Mouse (Mus musculus) neural tube, embryonic 15.5 days (tissue): ENCODE measurements around the gene Gm11238. TPM values are rescaled to one million over a fixed set of nuclear protein-coding genes. Genes with fewer than 3 reads are reported as not detected.
A peak's percentile ranks its signal among the peaks of the same experiment; 100 is the strongest.
"Not testable (repeated sequence)": the region's sequence is repeated elsewhere in the genome, so short reads cannot be mapped to it uniquely, and the experiment has no call there.

Experiments used
- ATAC-seq: fragments of 200-750 bp; cut with Nextera tagmentation; 2 replicates; pipeline ENCODE4 v1.8.0; 2017; ENCODE audit warnings: mild to moderate bottlenecking, moderate TSS enrichment, moderate library complexity; ENCODE audit not compliant: low FRiP score
- H3K27ac ChIP-seq: fragments of 300-500 bp; sonication (generic); replicated peaks from 2 replicates; pipeline ENCODE4 v1.5.1; 2015; ENCODE audit warnings: mild to moderate bottlenecking, inconsistent platforms
- H3K27me3 ChIP-seq: fragments of 300-500 bp; sonication (generic); replicated peaks from 2 replicates; pipeline ENCODE4 v1.6.1; 2015; ENCODE audit warnings: inconsistent platforms
- H3K36me3 ChIP-seq: fragments of 300-500 bp; sonication (generic); 2 replicates; pipeline ENCODE4 v1.6.1; 2015; ENCODE audit warnings: inconsistent platforms
- H3K4me1 ChIP-seq: fragments of 300-500 bp; sonication (generic); 2 replicates; pipeline ENCODE4 v1.6.1; 2015; ENCODE audit warnings: inconsistent platforms
- H3K4me2 ChIP-seq: fragments of 300-500 bp; sonication (generic); 2 replicates; pipeline ENCODE4 v1.6.1; 2015; ENCODE audit warnings: inconsistent platforms, mild to moderate bottlenecking, moderate library complexity
- H3K4me3 ChIP-seq: fragments of 300-500 bp; sonication (generic); replicated peaks from 2 replicates; pipeline ENCODE4 v1.5.1; 2015; ENCODE audit warnings: mild to moderate bottlenecking, inconsistent platforms
- H3K9ac ChIP-seq: fragments of 300-500 bp; sonication (generic); replicated peaks from 2 replicates; pipeline ENCODE4 v1.6.1; 2015; ENCODE audit warnings: mild to moderate bottlenecking, inconsistent platforms
- H3K9me3 ChIP-seq: fragments of 300-500 bp; sonication (generic); replicated peaks from 2 replicates; pipeline ENCODE4 v1.6.1; 2016; ENCODE audit warnings: inconsistent platforms
- WGBS: fragments of 180-500 bp; shearing (Covaris S2); methylation state at CpG from one replicate; pipeline ENCODE4 v1.1.7; 2015; ENCODE audit warnings: mixed read lengths; 5-methylcytosine and 5-hydroxymethylcytosine counted together
- polyA plus RNA-seq: library from polyadenylated mRNA; unstranded; fragments of >200 nt; fragmentation: Nextera tagmentation; extraction: Ambion mirVana; gene quantifications from 2 replicates; pipeline ENCODE4 v1.2.1, GENCODE M21; 2015

The Gm11238 gene
- polyA plus RNA-seq, result not detected in 2 replicates

DNA sequence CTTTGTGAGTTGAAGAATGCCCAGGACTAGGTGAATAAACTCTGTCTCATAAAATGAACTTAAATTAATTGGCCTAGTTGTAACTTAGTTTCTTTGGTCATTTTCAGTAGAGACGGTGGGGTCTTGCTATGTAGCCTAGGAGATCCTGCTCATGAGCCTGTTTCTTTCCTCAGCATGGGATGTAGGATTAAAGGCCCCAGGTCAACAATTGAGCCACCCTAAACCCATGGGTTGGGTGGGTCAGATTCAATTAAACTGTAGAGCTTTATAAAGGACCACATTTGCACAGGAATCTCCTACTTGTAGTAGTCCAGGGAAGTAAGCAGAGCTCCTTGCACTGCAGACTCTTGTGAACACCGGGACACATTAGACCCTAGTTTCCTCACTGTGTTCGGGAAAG lies at the start of gene Gm11238:
Gm11238 (plus strand) TSS at position 301 of the 400 bp plus-strand sequence.
- H3K27me3 ChIP-seq, H3K4me3 ChIP-seq, H3K4me2 ChIP-seq, H3K9ac ChIP-seq, H3K4me1 ChIP-seq, ATAC-seq, H3K36me3 ChIP-seq, H3K27ac ChIP-seq, H3K9me3 ChIP-seq: not testable (repeated sequence)
- whole genome bisulfite sequencing, result no CpG with 5 or more reads among the region's 3 CpGs

GRCm38 (mm10) chr4:73599248-73599647 lies 8.4 kb upstream of the Gm11238 start:
- 0 out of 2 replicates have a peak, but pooled peaks cover 4% of the 10 kb centered on the region for H3K27me3 ChIP-seq
- WGBS, result 8% methylated on average over 3 of the region's 3 CpGs
- no peak overlapping the region for H3K4me2 ChIP-seq
- no peaks in the 10 kb centered on the region for H3K36me3 ChIP-seq
- no peaks in the 10 kb centered on the region for H3K4me1 ChIP-seq
- peak; percentile 88 for ATAC-seq
- no peak overlapping the region for H3K27ac ChIP-seq
- H3K9ac ChIP-seq, result no peak overlapping the region
- no peaks in the 10 kb centered on the region for H3K9me3 ChIP-seq
- H3K4me3 ChIP-seq, result no peak overlapping the region

DNA sequence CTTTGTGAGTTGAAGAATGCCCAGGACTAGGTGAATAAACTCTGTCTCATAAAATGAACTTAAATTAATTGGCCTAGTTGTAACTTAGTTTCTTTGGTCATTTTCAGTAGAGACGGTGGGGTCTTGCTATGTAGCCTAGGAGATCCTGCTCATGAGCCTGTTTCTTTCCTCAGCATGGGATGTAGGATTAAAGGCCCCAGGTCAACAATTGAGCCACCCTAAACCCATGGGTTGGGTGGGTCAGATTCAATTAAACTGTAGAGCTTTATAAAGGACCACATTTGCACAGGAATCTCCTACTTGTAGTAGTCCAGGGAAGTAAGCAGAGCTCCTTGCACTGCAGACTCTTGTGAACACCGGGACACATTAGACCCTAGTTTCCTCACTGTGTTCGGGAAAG lies 15.0 kb downstream of the Gm11238 start, which contains the start of gene Gm11237:
Gm11237 (plus strand) TSS at position 301 of the 400 bp plus-strand sequence.
- ATAC-seq, H3K4me1 ChIP-seq, H3K4me2 ChIP-seq, H3K9ac ChIP-seq, H3K4me3 ChIP-seq, H3K27me3 ChIP-seq, H3K36me3 ChIP-seq, H3K9me3 ChIP-seq, H3K27ac ChIP-seq: not testable (repeated sequence)
- WGBS, result no CpG with 5 or more reads among the region's 3 CpGs

GRCm38 (mm10) chr4:73637821-73638220 lies 30.1 kb downstream of the Gm11238 start, which contains the start of gene Gm11236:
Gene Gm11236, plus strand, starts transcription at chr4:73638121.
- H3K27ac ChIP-seq, H3K9ac ChIP-seq, H3K4me1 ChIP-seq, H3K9me3 ChIP-seq, ATAC-seq, H3K27me3 ChIP-seq, H3K4me3 ChIP-seq, H3K36me3 ChIP-seq, H3K4me2 ChIP-seq: not testable (repeated sequence)
- no CpG with 5 or more reads among the region's 4 CpGs for WGBS

- H3K4me3 ChIP-seq, H3K9me3 ChIP-seq, H3K27ac ChIP-seq, H3K4me1 ChIP-seq, H3K36me3 ChIP-seq, H3K9ac ChIP-seq, ATAC-seq, H3K4me2 ChIP-seq, H3K27me3 ChIP-seq: not testable (repeated sequence)
- 92% methylated on average over 4 of the region's 4 CpGs for WGBS
Observed at GRCm38 (mm10) chr4:73661864-73662263, 54.2 kb downstream of the Gm11238 start.

DNA sequence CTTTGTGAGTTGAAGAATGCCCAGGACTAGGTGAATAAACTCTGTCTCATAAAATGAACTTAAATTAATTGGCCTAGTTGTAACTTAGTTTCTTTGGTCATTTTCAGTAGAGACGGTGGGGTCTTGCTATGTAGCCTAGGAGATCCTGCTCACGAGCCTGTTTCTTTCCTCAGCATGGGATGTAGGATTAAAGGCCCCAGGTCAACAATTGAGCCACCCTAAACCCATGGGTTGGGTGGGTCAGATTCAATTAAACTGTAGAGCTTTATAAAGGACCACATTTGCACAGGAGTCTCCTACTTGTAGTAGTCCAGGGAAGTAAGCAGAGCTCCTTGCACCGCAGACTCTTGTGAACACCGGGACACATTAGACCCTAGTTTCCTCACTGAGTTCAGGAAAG lies 60.4 kb downstream of the Gm11238 start, which contains the start of gene Gm11239:
Gm11239 (plus strand) TSS at position 301 of the 400 bp plus-strand sequence.
- H3K36me3 ChIP-seq, H3K9me3 ChIP-seq, H3K4me2 ChIP-seq, H3K9ac ChIP-seq, H3K4me1 ChIP-seq, H3K4me3 ChIP-seq, H3K27me3 ChIP-seq, ATAC-seq, H3K27ac ChIP-seq: not testable (repeated sequence)
- no CpG with 5 or more reads among the region's 4 CpGs for WGBS

DNA sequence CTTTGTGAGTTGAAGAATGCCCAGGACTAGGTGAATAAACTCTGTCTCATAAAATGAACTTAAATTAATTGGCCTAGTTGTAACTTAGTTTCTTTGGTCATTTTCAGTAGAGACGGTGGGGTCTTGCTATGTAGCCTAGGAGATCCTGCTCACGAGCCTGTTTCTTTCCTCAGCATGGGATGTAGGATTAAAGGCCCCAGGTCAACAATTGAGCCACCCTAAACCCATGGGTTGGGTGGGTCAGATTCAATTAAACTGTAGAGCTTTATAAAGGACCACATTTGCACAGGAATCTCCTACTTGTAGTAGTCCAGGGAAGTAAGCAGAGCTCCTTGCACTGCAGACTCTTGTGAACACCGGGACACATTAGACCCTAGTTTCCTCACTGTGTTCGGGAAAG lies 75.5 kb downstream of the Gm11238 start, which contains the start of gene Gm428:
Gm428 (plus strand) TSS at position 301 of the 400 bp plus-strand sequence.
- H3K9me3 ChIP-seq, H3K4me1 ChIP-seq, H3K4me3 ChIP-seq, H3K4me2 ChIP-seq, ATAC-seq, H3K9ac ChIP-seq, H3K27ac ChIP-seq, H3K36me3 ChIP-seq, H3K27me3 ChIP-seq: not testable (repeated sequence)
- WGBS, result 100% methylated on average over 1 of the region's 4 CpGs

Other genes with a start within 250 kb of the Gm11238 start
- gene Gm11487, start 202.8 kb upstream of the Gm11238 start, polyA plus RNA-seq, result not detected in 2 replicates
- not detected in 2 replicates for gene Gm11237, start 15.1 kb downstream of the Gm11238 start, polyA plus RNA-seq
- gene Gm11236, start 30.2 kb downstream of the Gm11238 start, polyA plus RNA-seq, result not detected in 2 replicates
- gene Gm11239, start 60.5 kb downstream of the Gm11238 start, polyA plus RNA-seq, result not detected in 2 replicates
- not detected in 2 replicates for gene Gm428, start 75.6 kb downstream of the Gm11238 start, polyA plus RNA-seq
- 0.51 and 1.1 TPM in 2 replicates for gene Rasef, start 183.1 kb downstream of the Gm11238 start, polyA plus RNA-seq